Mouse (Mus musculus) layer of hippocampus, adult 9-10 months (tissue): Measurements from ENCODE around the gene Htr2b.

Experiments
- DNase-seq: peaks from one replicate; pipeline ENCODE4 v3.0.0; 2022; ENCODE audit warnings: low spot score

Gene Htr2b

DNA sequence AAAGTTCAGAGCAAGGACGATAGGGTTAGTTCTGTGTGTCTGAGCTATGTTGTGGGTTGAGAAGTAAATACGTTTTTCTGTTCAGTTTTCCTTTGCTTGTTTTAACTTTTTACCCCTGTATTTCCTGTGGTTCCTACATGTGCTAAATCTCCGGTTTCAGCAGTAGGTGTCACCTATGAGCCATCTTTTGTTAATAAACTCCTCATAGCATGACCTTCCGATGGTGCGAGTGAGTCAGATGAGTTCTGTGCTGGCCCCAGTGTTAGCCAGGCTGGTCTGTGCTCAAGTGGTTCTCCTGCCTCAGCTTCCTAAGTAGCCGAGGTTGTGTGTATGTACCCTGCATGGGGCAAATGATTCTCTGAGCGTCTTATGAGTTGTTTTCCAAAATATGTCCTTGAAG, 17.4 kb downstream of the Htr2b start:
- DNase-seq: no peak

GRCm38 (mm10) chr1:86076565-86076964, 35.2 kb downstream of the Htr2b start:
- DNase-seq: no peak

DNA sequence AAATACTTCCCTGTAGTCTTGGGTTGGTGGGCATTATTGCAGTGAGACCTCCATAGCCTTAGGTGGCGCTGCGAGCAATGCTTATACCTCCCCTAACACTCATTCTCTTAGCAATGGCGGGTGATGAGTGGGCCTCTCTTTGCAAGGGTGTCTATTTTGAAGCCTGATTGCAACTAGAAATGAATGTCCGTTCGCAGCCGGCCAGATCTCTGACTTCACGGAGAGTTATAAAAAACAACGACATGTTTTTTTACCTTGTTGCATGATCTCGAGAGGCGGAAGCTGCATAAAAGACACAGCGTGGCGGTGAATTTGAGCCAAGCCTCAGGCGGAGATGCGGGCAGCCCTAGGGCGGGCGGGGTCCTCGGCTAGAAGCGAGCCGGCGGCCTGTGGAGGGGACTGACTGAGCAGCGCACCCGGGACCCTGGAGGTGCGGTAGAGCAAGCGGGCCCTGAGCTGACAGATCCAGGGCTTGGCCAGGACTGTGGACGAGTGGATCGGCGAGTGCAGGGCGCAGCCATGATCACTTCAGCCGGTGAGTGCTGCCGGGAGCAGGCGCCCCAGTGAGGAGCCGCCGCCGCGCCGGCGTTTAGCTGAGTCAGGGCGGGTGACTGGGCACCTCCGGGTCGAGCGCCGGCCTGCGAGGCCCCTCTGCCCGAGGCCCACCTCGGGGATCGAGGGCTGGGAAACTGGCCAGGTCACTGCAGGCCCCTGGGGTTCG, 47.3 kb downstream of the Htr2b start, which contains the start of gene Psmd1:
TSS of gene Psmd1 (plus strand) at position 117 of the 721 bp plus-strand sequence.
- peak; percentile 74 for DNase-seq

DNA sequence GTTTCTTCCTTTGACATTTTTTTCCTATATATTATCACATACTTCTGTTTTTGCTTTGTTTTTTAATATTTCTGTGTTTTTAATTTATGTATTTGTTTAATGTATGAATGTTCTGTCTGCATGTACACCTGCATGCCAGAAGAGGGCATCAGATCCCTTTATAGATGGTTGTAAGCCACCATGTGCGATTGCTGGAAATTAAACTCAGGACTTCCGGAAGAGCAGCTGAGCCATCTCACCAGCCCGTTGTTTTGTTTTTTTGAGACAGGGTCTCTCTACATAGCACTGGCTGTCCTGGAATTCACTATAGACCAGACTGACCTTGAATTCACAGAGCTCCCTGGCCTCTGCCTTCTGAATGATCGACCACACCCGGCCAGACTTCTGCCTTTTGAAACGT, 49.2 kb downstream of the Htr2b start:
- DNase-seq: no peak

GRCm38 (mm10) chr1:86058856-86059769, 52.7 kb downstream of the Htr2b start:
- peak; percentile 89 for DNase-seq

DNA sequence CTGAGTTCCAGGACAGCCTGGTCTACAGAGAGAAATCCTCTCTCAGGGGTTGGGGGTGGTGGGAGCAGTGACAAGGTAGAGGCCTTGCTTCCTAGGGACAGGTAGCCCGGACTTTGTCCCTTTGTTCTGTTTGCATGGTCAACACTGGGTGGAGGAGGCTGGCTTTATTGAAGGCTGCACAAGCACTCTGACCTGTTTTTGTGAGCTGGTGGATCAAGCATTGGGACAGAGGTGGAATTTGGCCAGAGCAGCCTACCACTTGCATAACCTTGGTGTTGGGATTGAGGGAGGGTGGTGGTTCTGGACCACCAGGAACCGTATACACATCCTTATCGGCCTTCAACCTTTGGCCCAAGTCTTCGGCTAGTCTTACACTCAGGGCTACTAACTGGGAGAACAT, 55.5 kb downstream of the Htr2b start:
- no peak for DNase-seq

DNA sequence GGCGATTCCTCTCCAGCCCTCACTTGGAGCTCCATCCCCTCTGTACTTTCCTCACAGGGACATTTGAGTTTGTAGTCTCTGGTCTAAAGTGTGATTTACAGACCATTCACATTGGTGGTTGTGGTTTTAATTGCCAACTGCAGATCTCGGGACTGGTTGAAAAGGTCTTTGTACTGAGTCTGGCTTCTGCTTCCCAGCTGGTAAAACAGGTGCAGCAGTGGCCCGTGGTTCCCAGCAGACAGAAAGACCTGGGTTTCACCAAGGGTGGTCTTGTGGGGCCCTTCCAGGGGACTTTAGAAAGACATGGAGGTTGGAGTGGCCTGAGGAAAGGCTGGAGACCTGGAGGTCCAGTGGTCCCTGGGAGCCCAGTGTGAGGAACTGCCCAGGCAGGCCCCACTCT, 56.8 kb downstream of the Htr2b start:
- DNase-seq: no peak

DNA sequence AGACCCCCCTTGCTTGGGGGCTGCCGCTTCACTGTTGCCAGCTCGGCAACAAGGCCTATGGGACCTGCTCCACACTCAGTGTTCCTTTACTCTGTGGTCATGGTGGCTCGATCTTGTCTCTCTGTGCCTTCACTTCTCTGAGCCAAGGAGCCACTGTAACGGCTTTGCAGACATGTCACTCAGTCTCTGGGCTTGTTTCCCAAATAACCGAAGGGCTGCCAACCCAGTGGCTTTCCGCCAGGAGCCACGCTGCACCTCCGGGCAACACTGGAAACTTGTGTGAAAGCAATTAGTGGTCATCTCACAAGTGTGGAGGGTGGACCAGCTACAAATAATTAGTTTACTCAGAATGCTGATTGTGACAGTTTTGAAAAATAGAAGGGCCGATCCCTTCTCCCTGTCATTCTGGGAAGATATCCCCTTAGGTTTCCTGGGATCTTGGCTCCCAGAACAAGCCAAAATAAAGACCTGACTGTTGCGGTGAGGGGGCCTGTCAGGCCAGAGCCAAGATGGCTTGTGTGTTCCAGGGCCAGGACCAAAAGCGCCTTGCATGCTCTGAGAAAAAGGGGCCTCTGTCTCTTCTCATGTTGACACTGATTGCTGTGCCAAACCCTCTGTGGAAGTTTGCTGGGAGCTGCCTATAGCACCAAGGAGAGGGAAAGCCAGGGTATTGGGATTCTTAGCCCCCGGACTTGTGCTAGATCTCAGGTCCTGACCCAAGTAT, 58.4 kb downstream of the Htr2b start:
- DNase-seq: peak; percentile 49
